ENCODE assay signal across 9 mouse cellular contexts in the genomic region with DNA sequence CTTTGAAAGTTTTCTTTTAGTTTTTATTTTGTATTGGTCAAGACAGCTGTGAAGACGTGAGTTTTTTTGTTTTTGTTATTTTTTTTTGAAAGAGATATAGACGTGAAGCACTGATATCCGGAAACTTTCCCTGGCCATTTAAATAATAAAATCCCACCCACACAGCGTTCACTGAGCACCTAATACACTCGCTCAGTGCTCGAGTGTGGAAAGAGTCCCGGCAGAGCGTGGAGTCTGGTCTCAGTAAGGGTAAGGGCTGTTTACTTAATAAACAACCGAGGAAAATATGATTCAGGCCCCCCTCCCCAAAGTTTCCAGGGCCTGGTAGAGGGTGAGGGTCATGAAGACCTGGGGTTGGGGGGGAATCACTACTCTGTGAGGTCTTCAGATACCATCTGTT. TPM values are rescaled to one million over a fixed set of nuclear protein-coding genes. Genes with fewer than 3 reads are reported as not detected.
DNase-seq lines count a peak whose midpoint lies in the region; ATAC-seq and TF ChIP-seq lines count a peak whose summit lies in the region.
"Had no signal": no experiment of that assay in that cellular context is flagged by ENCODE, and none has a peak within 500 bp of the region (broad histone marks: within the 10 kb centered on the region; RNA-seq: fewer than 3 reads in every experiment).

No protein-coding gene starts in this region.

- peaks cover 6% of the 10 kb centered on the region; the same call in 1 of the 2 replicates for H3K4me1 ChIP-seq in cerebellum, adult 2 months (ENCODE audit: control insufficient read depth, insufficient read depth, low read length)
- peaks cover 6% of the 10 kb centered on the region; the same call in 1 of the 2 replicates for H3K4me1 ChIP-seq in neural tube, embryonic 11.5 days (ENCODE audit: control insufficient read depth, insufficient read depth, low read length)
- H3K4me1 ChIP-seq in limb, embryonic 14.5 days (ENCODE audit: control insufficient read depth, insufficient read depth, low read length) = peaks cover 27% of the 10 kb centered on the region
- peaks cover 26% of the 10 kb centered on the region; the same call in 1 of the 2 replicates for H3K4me1 ChIP-seq in stomach, embryonic 14.5 days (ENCODE audit: control insufficient read depth, insufficient read depth, low read length)

- no peaks in the 10 kb centered on the region for H3K27me3 ChIP-seq in cerebellum, adult 2 months (ENCODE audit: control insufficient read depth, insufficient read depth, low read length)
- no peaks in the 10 kb centered on the region for H3K27me3 ChIP-seq in neural tube, embryonic 11.5 days (ENCODE audit: control insufficient read depth, insufficient read depth, low read length)
- H3K27me3 ChIP-seq in limb, embryonic 14.5 days (ENCODE audit: control insufficient read depth, insufficient read depth, low read length) = no peaks in the 10 kb centered on the region; the same call in 1 of the 2 replicates
- H3K27me3 ChIP-seq in stomach, embryonic 14.5 days (ENCODE audit: control insufficient read depth, insufficient read depth, low read length) = no peaks in the 10 kb centered on the region

- H3K27ac ChIP-seq in cerebellum, adult 2 months (ENCODE audit: insufficient read depth, low read length) = no peak overlapping the region
- H3K27ac ChIP-seq in neural tube, embryonic 11.5 days (ENCODE audit: low read depth, low read length) = no peak overlapping the region
- H3K27ac ChIP-seq in limb, embryonic 14.5 days (replicated peaks; ENCODE audit: low read depth, low read length) = no peak overlapping the region
- H3K27ac ChIP-seq in stomach, embryonic 14.5 days (ENCODE audit: low read length) = no peak overlapping the region

- no peak for TF ChIP-seq POLR2A in cerebellum, adult 2 months (IDR thresholded peaks at IDR 0.05; ENCODE audit: borderline replicate concordance, insufficient read depth, low read length)
- TF ChIP-seq POLR2A in limb, embryonic 14.5 days (IDR thresholded peaks at IDR 0.05; ENCODE audit: borderline replicate concordance, extremely low read depth, insufficient read depth, insufficient read length) = no peak

- no peak overlapping the region; the same call in 1 of the 2 replicates for H3K9ac ChIP-seq in neural tube, embryonic 11.5 days (ENCODE audit: low read length)
- H3K9ac ChIP-seq in limb, embryonic 14.5 days (ENCODE audit: low read depth, low read length, severe bottlenecking) = no peak overlapping the region
- 0 out of 2 replicates have a peak overlapping the region, but pooled peaks have one; percentile 87 for H3K9ac ChIP-seq in stomach, embryonic 14.5 days (replicated peaks; ENCODE audit: low read depth, low read length)

- H3K4me3 ChIP-seq in cerebellum, adult 2 months (replicated peaks; ENCODE audit: insufficient read depth, low read depth, low read length) = peak overlapping the region; percentile 78
- peak overlapping the region; percentile 90 for H3K4me3 ChIP-seq in neural tube, embryonic 11.5 days (ENCODE audit: low read depth, low read length)
- peak overlapping the region; percentile 89; the same call in 1 of the 2 replicates for H3K4me3 ChIP-seq in limb, embryonic 14.5 days (replicated peaks; ENCODE audit: low read length)
- H3K4me3 ChIP-seq in stomach, embryonic 14.5 days (ENCODE audit: low read depth, low read length) = peak overlapping the region; percentile 87

- no peak for DNase-seq in cerebellum, adult 2 months
- peak; percentile 15 for DNase-seq in neural tube, embryonic 11.5 days (ENCODE audit: low spot score)
- no peak for DNase-seq in neural tube, embryonic 10.5 days (ENCODE audit: extremely low spot score, low spot score)
- no peak for DNase-seq in limb, embryonic 14.5 days (ENCODE audit: low spot score)
- no peak for DNase-seq in adrenal gland, postnatal 36 days
- no peak for DNase-seq in heart, postnatal 10 days
- DNase-seq: cerebellum, adult 9-11 months had no signal

- WGBS in cerebellum, adult 2 months = 75% methylated on average over 9 of the region's 9 CpGs
- WGBS in neural tube, embryonic 11.5 days = 63% methylated on average over 9 of the region's 9 CpGs
- 69% methylated on average over 9 of the region's 9 CpGs for WGBS in limb, embryonic 14.5 days
- 54% methylated on average over 9 of the region's 9 CpGs for WGBS in stomach, embryonic 14.5 days

- intact Hi-C loops in heart, postnatal 10 days (cut with DNase I) = loop anchor here (5.0 kb wide), 1 partner anchor 96 kb away; no protein-coding TSS in a partner anchor

- H3K9me3 ChIP-seq in neural tube, embryonic 11.5 days (ENCODE audit: control insufficient read depth, low read length) = no peaks in the 10 kb centered on the region
- no peaks in the 10 kb centered on the region for H3K9me3 ChIP-seq in limb, embryonic 14.5 days (ENCODE audit: control insufficient read depth, low read length)
- no peaks in the 10 kb centered on the region for H3K9me3 ChIP-seq in stomach, embryonic 14.5 days (ENCODE audit: control insufficient read depth, low read depth, low read length)

- ATAC-seq in cerebellum, adult (ENCODE audit: insufficient number of reproducible peaks, low FRiP score, low TSS enrichment) = no peak
- no peak for ATAC-seq in neural tube, embryonic 11.5 days (ENCODE audit: insufficient read depth, low FRiP score, low TSS enrichment)
- ATAC-seq in limb, embryonic 14.5 days (ENCODE audit: low FRiP score, low read depth) = no peak
- no peak for ATAC-seq in stomach, embryonic 14.5 days (ENCODE audit: insufficient number of reproducible peaks, insufficient read depth, low FRiP score, low read depth)

- no peaks in the 10 kb centered on the region for H3K36me3 ChIP-seq in neural tube, embryonic 11.5 days (ENCODE audit: control insufficient read depth, insufficient read depth, low read length)
- H3K36me3 ChIP-seq in limb, embryonic 14.5 days (ENCODE audit: control insufficient read depth, insufficient read depth, low read length) = no peaks in the 10 kb centered on the region
- H3K36me3 ChIP-seq in stomach, embryonic 14.5 days (ENCODE audit: control insufficient read depth, insufficient read depth, low read length) = no peaks in the 10 kb centered on the region

- peak overlapping the region; percentile 87 for H3K4me2 ChIP-seq in neural tube, embryonic 11.5 days (ENCODE audit: low read depth)
- peak overlapping the region; percentile 96 for H3K4me2 ChIP-seq in limb, embryonic 14.5 days (replicated peaks; ENCODE audit: low read depth, low read length, severe bottlenecking)
- H3K4me2 ChIP-seq in stomach, embryonic 14.5 days (replicated peaks; ENCODE audit: low read depth, low read length) = peak overlapping the region; percentile 90

- no peak for TF ChIP-seq CTCF in cerebellum, adult 2 months (IDR thresholded peaks at IDR 0.05; ENCODE audit: borderline replicate concordance, insufficient read depth, low read depth, low read length)

RNA-seq across cellular contexts. Expression of a gene that starts 1.6 kb away (rescaled TPM):
- polyA plus RNA-seq in cerebellum, adult 2 months (2012; rRNA removed) = 14.8 and 16.3 TPM in 2 replicates
- 28.1 and 28.6 TPM in 2 replicates for polyA plus RNA-seq in neural tube, embryonic 11.5 days (2014; fragmentation: Nextera tagmentation; extraction: Ambion mirVana)
- polyA plus RNA-seq in limb, embryonic 14.5 days (2012; rRNA removed) = 8.1 and 8.2 TPM in 2 replicates
- 13.4 and 15.3 TPM in 2 replicates for polyA plus RNA-seq in limb, embryonic 14.5 days (2014; fragmentation: Nextera tagmentation; extraction: Ambion mirVana)
- 17.6 and 20.7 TPM in 2 replicates for polyA plus RNA-seq in stomach, embryonic 14.5 days (2014; fragmentation: Nextera tagmentation; extraction: Ambion mirVana)
- 100 to 1,000 TPM in 1 of 2 experiments, 10 to 100 TPM in 1; 97.8 to 115 TPM for total RNA-seq in adrenal gland, postnatal 36 days (2021)
- total RNA-seq in heart, postnatal 10 days (2021) = 10 to 100 TPM; 18.7 to 19.5 TPM
